ENCODE assay signal across 15 mouse cellular contexts in genomic region chr12:6417804-6418203, GRCm38 (mm10).
DNase-seq lines count a peak whose midpoint lies in the region; ATAC-seq and TF ChIP-seq lines count a peak whose summit lies in the region.
"Had no signal": no experiment of that assay in that cellular context is flagged by ENCODE, and none has a peak within 500 bp of the region (broad histone marks: within the 10 kb centered on the region; RNA-seq: fewer than 3 reads in every experiment).

No protein-coding gene starts in this region.

- no peaks in the 10 kb centered on the region for H3K36me3 ChIP-seq in forebrain, embryonic 15.5 days
- H3K36me3 ChIP-seq in forebrain, embryonic 11.5 days (ENCODE audit: control insufficient read depth, insufficient read depth, low read length), result no peaks in the 10 kb centered on the region
- H3K36me3 ChIP-seq: G1E; lung, embryonic 15.5 days had no signal

- DNase-seq in forebrain, embryonic 11.5 days (ENCODE audit: low spot score), result no peak
- peak; percentile 77 for DNase-seq in left cerebral cortex, postnatal 4 days
- DNase-seq in left cerebral cortex, adult 2 months (ENCODE audit: extremely low spot score in 1 of 2, low spot score in 2 of 2), result no peak
- peak; percentile 1 for DNase-seq in cerebellum, adult 9-11 months
- DNase-seq in cerebellum, postnatal 4 days (ENCODE audit: low spot score in 2 of 2), result peak; percentile 18 to 50
- no peak for DNase-seq in lung, adult 18-20 months
- DNase-seq: adrenal gland, postnatal 36 days; heart, adult 2 months; layer of hippocampus, adult 9-11 months; thymus, adult 18-20 months had no signal

- H3K9ac ChIP-seq in forebrain, embryonic 15.5 days (replicated peaks), result no peak overlapping the region
- no peak overlapping the region for H3K9ac ChIP-seq in forebrain, embryonic 11.5 days (ENCODE audit: low read length)
- H3K9ac ChIP-seq: lung, embryonic 15.5 days had no signal

- no peak overlapping the region for H3K4me2 ChIP-seq in forebrain, embryonic 15.5 days (replicated peaks)
- no peak overlapping the region for H3K4me2 ChIP-seq in forebrain, embryonic 11.5 days (ENCODE audit: low read depth, low read length, severe bottlenecking)
- H3K4me2 ChIP-seq: liver, embryonic 11.5 days; lung, embryonic 15.5 days had no signal

- no peaks in the 10 kb centered on the region for H3K27me3 ChIP-seq in forebrain, embryonic 15.5 days
- H3K27me3 ChIP-seq in forebrain, embryonic 11.5 days (ENCODE audit: control insufficient read depth, insufficient read depth, low read length), result no peaks in the 10 kb centered on the region
- H3K27me3 ChIP-seq: lung, embryonic 15.5 days had no signal

- no peak overlapping the region for H3K4me3 ChIP-seq in forebrain, embryonic 15.5 days
- H3K4me3 ChIP-seq in forebrain, embryonic 11.5 days (ENCODE audit: low read depth, low read length), result no peak overlapping the region
- H3K4me3 ChIP-seq in left cerebral cortex, adult 2 months, result no peak overlapping the region
- H3K4me3 ChIP-seq: heart, adult 2 months; lung, embryonic 15.5 days had no signal

- ATAC-seq in forebrain, embryonic 15.5 days (replicated peaks), result peak; percentile 97
- ATAC-seq in forebrain, embryonic 11.5 days (replicated peaks; ENCODE audit: low FRiP score), result no peak
- ATAC-seq: midbrain, embryonic 16.5 days had no signal

- H3K27ac ChIP-seq in forebrain, embryonic 15.5 days (replicated peaks), result no peak overlapping the region
- no peak overlapping the region for H3K27ac ChIP-seq in forebrain, embryonic 11.5 days (ENCODE audit: low read depth, low read length)
- no peak overlapping the region for H3K27ac ChIP-seq in left cerebral cortex, adult 2 months
- H3K27ac ChIP-seq: heart, adult 2 months; lung, embryonic 15.5 days had no signal

- H3K9me3 ChIP-seq in forebrain, embryonic 15.5 days, result no peaks in the 10 kb centered on the region
- no peaks in the 10 kb centered on the region for H3K9me3 ChIP-seq in forebrain, embryonic 11.5 days (ENCODE audit: control insufficient read depth, low read length)
- H3K9me3 ChIP-seq: lung, embryonic 15.5 days had no signal

- intact Hi-C loops in left cerebral cortex, postnatal 4 days (cut with DNase I), result loop anchor here (10.0 kb wide), 1 partner anchor 393 kb away; no protein-coding TSS in a partner anchor
- intact Hi-C loops in left cerebral cortex, adult 2 months (cut with DNase I), result no loop called here

- no peak for TF ChIP-seq CTCF in left cerebral cortex, adult 2 months (IDR thresholded peaks at IDR 0.05)

- no peaks in the 10 kb centered on the region for H3K4me1 ChIP-seq in forebrain, embryonic 15.5 days
- no peaks in the 10 kb centered on the region for H3K4me1 ChIP-seq in forebrain, embryonic 11.5 days (replicated peaks; ENCODE audit: control insufficient read depth, insufficient read depth, low read length)
- H3K4me1 ChIP-seq: lung, embryonic 15.5 days had no signal

- 63% methylated on average over 1 of the region's 1 CpGs for WGBS in forebrain, embryonic 15.5 days
- WGBS in forebrain, embryonic 11.5 days, result 88% methylated on average over 1 of the region's 1 CpGs

Comparison
In these comparisons a context has a peak if more than half of its experiments do, and no peak if none do; other contexts are left out.
1. DNase-seq: peak in left cerebral cortex, postnatal 4 days (single experiment), cerebellum, adult 9-11 months (single experiment) and cerebellum, postnatal 4 days (2 of 2); none in forebrain, embryonic 11.5 days (single experiment), left cerebral cortex, adult 2 months (0 of 2) and lung, adult 18-20 months (0 of 2).